ENCODE assay signal across 9 mouse cellular contexts in genomic region chr12:73020941-73021340, GRCm38 (mm10). TPM values are rescaled to one million over a fixed set of nuclear protein-coding genes. Genes with fewer than 3 reads are reported as not detected.
DNase-seq lines count a peak whose midpoint lies in the region; ATAC-seq and TF ChIP-seq lines count a peak whose summit lies in the region.
"Had no signal": no experiment of that assay in that cellular context is flagged by ENCODE, and none has a peak within 500 bp of the region (broad histone marks: within the 10 kb centered on the region; RNA-seq: fewer than 3 reads in every experiment).

No protein-coding gene starts in this region.

- no peak overlapping the region for H3K9ac ChIP-seq in embryonic facial prominence, embryonic 14.5 days (ENCODE audit: low read depth, low read length)
- H3K9ac ChIP-seq in limb, embryonic 14.5 days (ENCODE audit: low read depth, low read length, severe bottlenecking): no peak overlapping the region
- H3K9ac ChIP-seq: hindbrain, embryonic 15.5 days had no signal

- no peak overlapping the region for H3K27ac ChIP-seq in heart, embryonic 10.5 days
- no peak overlapping the region for H3K27ac ChIP-seq in embryonic facial prominence, embryonic 14.5 days (replicated peaks; ENCODE audit: low read depth, low read length)
- no peak overlapping the region for H3K27ac ChIP-seq in limb, embryonic 14.5 days (replicated peaks; ENCODE audit: low read depth, low read length)
- H3K27ac ChIP-seq: hindbrain, embryonic 15.5 days had no signal

- TF ChIP-seq POLR2A in limb, embryonic 14.5 days (IDR thresholded peaks at IDR 0.05; ENCODE audit: borderline replicate concordance, extremely low read depth, insufficient read depth, insufficient read length): no peak

- H3K36me3 ChIP-seq in heart, embryonic 10.5 days: no peaks in the 10 kb centered on the region
- no peaks in the 10 kb centered on the region for H3K36me3 ChIP-seq in C2C12 (ENCODE audit: control insufficient read depth, insufficient read depth)
- no peaks in the 10 kb centered on the region for H3K36me3 ChIP-seq in embryonic facial prominence, embryonic 14.5 days (ENCODE audit: control insufficient read depth, insufficient read depth, low read length)
- H3K36me3 ChIP-seq in limb, embryonic 14.5 days (ENCODE audit: control insufficient read depth, insufficient read depth, low read length): no peaks in the 10 kb centered on the region
- H3K36me3 ChIP-seq: hindbrain, embryonic 15.5 days had no signal

- H3K4me3 ChIP-seq in heart, embryonic 10.5 days: no peak overlapping the region
- H3K4me3 ChIP-seq in C2C12 (ENCODE audit: insufficient read depth, poor library complexity, severe bottlenecking): no peak overlapping the region
- H3K4me3 ChIP-seq in embryonic facial prominence, embryonic 14.5 days (ENCODE audit: low read depth, low read length): no peak overlapping the region
- H3K4me3 ChIP-seq in limb, embryonic 14.5 days (replicated peaks; ENCODE audit: low read length): no peak overlapping the region
- H3K4me3 ChIP-seq: hindbrain, embryonic 15.5 days had no signal

- H3K9me3 ChIP-seq in heart, embryonic 10.5 days: no peaks in the 10 kb centered on the region
- no peaks in the 10 kb centered on the region for H3K9me3 ChIP-seq in embryonic facial prominence, embryonic 14.5 days (ENCODE audit: control insufficient read depth, low read length)
- H3K9me3 ChIP-seq in limb, embryonic 14.5 days (ENCODE audit: control insufficient read depth, low read length): no peaks in the 10 kb centered on the region
- H3K9me3 ChIP-seq: hindbrain, embryonic 15.5 days had no signal

- no peak overlapping the region for H3K4me2 ChIP-seq in embryonic facial prominence, embryonic 14.5 days (ENCODE audit: low read depth, low read length)
- no peak overlapping the region for H3K4me2 ChIP-seq in limb, embryonic 14.5 days (replicated peaks; ENCODE audit: low read depth, low read length, severe bottlenecking)
- H3K4me2 ChIP-seq: hindbrain, embryonic 15.5 days had no signal

- H3K79me2 ChIP-seq in C2C12 (ENCODE audit: control insufficient read depth, insufficient read depth): no peaks in the 10 kb centered on the region

- TF ChIP-seq CTCF in C2C12 (IDR thresholded peaks at IDR 0.05; ENCODE audit: control insufficient read depth, insufficient read depth, insufficient read length): peak; percentile 21

- no peaks in the 10 kb centered on the region for H3K79me3 ChIP-seq in C2C12 (ENCODE audit: low read depth)

- WGBS in heart, embryonic 10.5 days: 8% methylated on average over 4 of the region's 4 CpGs
- WGBS in embryonic facial prominence, embryonic 14.5 days: 7% methylated on average over 4 of the region's 4 CpGs
- WGBS in limb, embryonic 14.5 days: 2% methylated on average over 4 of the region's 4 CpGs

- ATAC-seq in embryonic facial prominence, embryonic 14.5 days (ENCODE audit: low read depth): peak; percentile 52; the same call in 1 of the 2 replicates
- peak; percentile 55; the same call in 1 of the 2 replicates for ATAC-seq in limb, embryonic 14.5 days (ENCODE audit: low FRiP score, low read depth)

- DNase-seq in heart, adult 18-20 months: peak; percentile 73 to 91
- no peak for DNase-seq in heart, embryonic 10.5 days (ENCODE audit: low spot score)
- peak; percentile 77 to 83 for DNase-seq in adrenal gland, postnatal 36 days
- DNase-seq in embryonic facial prominence, embryonic 14.5 days (ENCODE audit: low spot score): no peak
- peak; percentile 48 to 61 for DNase-seq in kidney, adult 8-10 months
- DNase-seq in limb, embryonic 14.5 days (ENCODE audit: low spot score): peak; percentile 90
- DNase-seq in right cerebral cortex, postnatal 10 days (ENCODE audit: low spot score in 2 of 2): peak; percentile 56 to 84

- H3ac ChIP-seq in C2C12 (ENCODE audit: control insufficient read depth, insufficient read length, low read depth): no peak overlapping the region

- H3K4me1 ChIP-seq in heart, embryonic 10.5 days: peaks cover 6% of the 10 kb centered on the region; the same call in 1 of the 2 replicates
- no peaks in the 10 kb centered on the region for H3K4me1 ChIP-seq in embryonic facial prominence, embryonic 14.5 days (ENCODE audit: control insufficient read depth, insufficient read depth, low read length)
- no peaks in the 10 kb centered on the region for H3K4me1 ChIP-seq in limb, embryonic 14.5 days (ENCODE audit: control insufficient read depth, insufficient read depth, low read length)
- H3K4me1 ChIP-seq: hindbrain, embryonic 15.5 days had no signal

- H3K27me3 ChIP-seq in heart, embryonic 10.5 days (ENCODE audit: insufficient read depth, poor library complexity, severe bottlenecking): no peaks in the 10 kb centered on the region
- no peaks in the 10 kb centered on the region for H3K27me3 ChIP-seq in C2C12 (ENCODE audit: control insufficient read depth, insufficient read depth, insufficient read length)
- H3K27me3 ChIP-seq in embryonic facial prominence, embryonic 14.5 days (replicated peaks; ENCODE audit: control insufficient read depth, insufficient read depth, low read length): no peaks in the 10 kb centered on the region
- no peaks in the 10 kb centered on the region for H3K27me3 ChIP-seq in limb, embryonic 14.5 days (ENCODE audit: control insufficient read depth, insufficient read depth, low read length)
- H3K27me3 ChIP-seq: hindbrain, embryonic 15.5 days had no signal

TF ChIP-seq in C2C12, 6 proteins besides CTCF, POLR2A, EP300 and RAD21:
- TF ChIP-seq FOSL1 (IDR thresholded peaks at IDR 0.05; ENCODE audit: insufficient read depth, low read length, poor library complexity, severe bottlenecking) (no peak), MYOD1 (IDR thresholded peaks at IDR 0.05; ENCODE audit: control insufficient read depth, insufficient read length, low read depth) (no peak), USF1 (IDR thresholded peaks at IDR 0.05; ENCODE audit: low read depth) (no peak)

RNA-seq across cellular contexts. Expression of gene Six1, which starts 32.7 kb away (rescaled TPM):
- 1 to 10 TPM; 1.6 to 2.0 TPM for total RNA-seq in heart, adult 18-20 months (2021)
- polyA plus RNA-seq in heart, embryonic 10.5 days (2016; fragmentation: Nextera tagmentation; extraction: Ambion mirVana): 2.5 and 5.4 TPM in 2 replicates
- 72.4 TPM for polyA plus RNA-seq in C2C12 (2012; fragmentation: generic; extraction: Trizol)
- 1 to 10 TPM; 3.2 to 3.3 TPM for total RNA-seq in adrenal gland, postnatal 36 days (2021)
- polyA plus RNA-seq in embryonic facial prominence, embryonic 14.5 days (2014; fragmentation: Nextera tagmentation; extraction: Ambion mirVana): 46.5 and 53.9 TPM in 2 replicates
- polyA plus RNA-seq in limb, embryonic 14.5 days (2012; rRNA removed): 37.6 and 43.1 TPM in 2 replicates
- 44.5 and 44.6 TPM in 2 replicates for polyA plus RNA-seq in limb, embryonic 14.5 days (2014; fragmentation: Nextera tagmentation; extraction: Ambion mirVana)

Comparison
In these comparisons a context has a peak if more than half of its experiments do, and no peak if none do; other contexts are left out.
1. DNase-seq: peak in heart, adult 18-20 months (2 of 2), adrenal gland, postnatal 36 days (2 of 2), kidney, adult 8-10 months (2 of 2), limb, embryonic 14.5 days (single experiment) and right cerebral cortex, postnatal 10 days (2 of 2); none in heart, embryonic 10.5 days (single experiment) and embryonic facial prominence, embryonic 14.5 days (single experiment).